Mouse (Mus musculus): ENCODE measurements around the gene Rftn2. TPM values are rescaled to one million over a fixed set of nuclear protein-coding genes. Genes with fewer than 3 reads are reported as not detected.

Rftn2 gene
- 8.2 and 8.7 TPM in 2 replicates for polyA plus RNA-seq (2012; rRNA removed)

GRCm38 (mm10) chr1:55226011-55226857, at the start of gene Rftn2:
Gene Rftn2 (minus strand): TSS chr1:55226782.
- TF ChIP-seq POLR2A (IDR thresholded peaks at IDR 0.05; ENCODE audit: borderline replicate concordance, extremely low read depth, insufficient read depth, insufficient read length, poor library complexity, severe bottlenecking) (no peak), CTCF (IDR thresholded peaks at IDR 0.05; ENCODE audit: borderline replicate concordance, extremely low read depth, insufficient read depth, insufficient read length) (no peak)
- DNase-seq (ENCODE audit: low read depth) = peak; percentile 60

GRCm38 (mm10) chr1:55265447-55265846, 38.9 kb upstream of the Rftn2 start:
- DNase-seq (ENCODE audit: low read depth) = no peak

GRCm38 (mm10) chr1:55264385-55264784, 37.8 kb upstream of the Rftn2 start:
- no peak for DNase-seq (ENCODE audit: low read depth)
- TF ChIP-seq POLR2A (IDR thresholded peaks at IDR 0.05; ENCODE audit: borderline replicate concordance, extremely low read depth, insufficient read depth, insufficient read length, poor library complexity, severe bottlenecking) = no peak

More at GRCm38 (mm10) chr1:55265447-55265846, 38.9 kb upstream of the Rftn2 start:
- TF ChIP-seq CTCF (IDR thresholded peaks at IDR 0.05; ENCODE audit: borderline replicate concordance, extremely low read depth, insufficient read depth, insufficient read length) (no peak), POLR2A (IDR thresholded peaks at IDR 0.05; ENCODE audit: borderline replicate concordance, extremely low read depth, insufficient read depth, insufficient read length, poor library complexity, severe bottlenecking) (no peak)

GRCm38 (mm10) chr1:55246374-55246773, 19.8 kb upstream of the Rftn2 start:
- TF ChIP-seq CTCF (IDR thresholded peaks at IDR 0.05; ENCODE audit: borderline replicate concordance, extremely low read depth, insufficient read depth, insufficient read length) (no peak), POLR2A (IDR thresholded peaks at IDR 0.05; ENCODE audit: borderline replicate concordance, extremely low read depth, insufficient read depth, insufficient read length, poor library complexity, severe bottlenecking) (no peak)
- DNase-seq (ENCODE audit: low read depth) = no peak

- DNase-seq (ENCODE audit: low read depth) = peak; percentile 85
- peak; percentile 68; the same call in 1 of the 2 replicates for TF ChIP-seq CTCF (IDR thresholded peaks at IDR 0.05; ENCODE audit: borderline replicate concordance, extremely low read depth, insufficient read depth, insufficient read length)
- no peak for TF ChIP-seq POLR2A (IDR thresholded peaks at IDR 0.05; ENCODE audit: borderline replicate concordance, extremely low read depth, insufficient read depth, insufficient read length, poor library complexity, severe bottlenecking)
Observed at GRCm38 (mm10) chr1:55239237-55239636, 12.7 kb upstream of the Rftn2 start.

DNA sequence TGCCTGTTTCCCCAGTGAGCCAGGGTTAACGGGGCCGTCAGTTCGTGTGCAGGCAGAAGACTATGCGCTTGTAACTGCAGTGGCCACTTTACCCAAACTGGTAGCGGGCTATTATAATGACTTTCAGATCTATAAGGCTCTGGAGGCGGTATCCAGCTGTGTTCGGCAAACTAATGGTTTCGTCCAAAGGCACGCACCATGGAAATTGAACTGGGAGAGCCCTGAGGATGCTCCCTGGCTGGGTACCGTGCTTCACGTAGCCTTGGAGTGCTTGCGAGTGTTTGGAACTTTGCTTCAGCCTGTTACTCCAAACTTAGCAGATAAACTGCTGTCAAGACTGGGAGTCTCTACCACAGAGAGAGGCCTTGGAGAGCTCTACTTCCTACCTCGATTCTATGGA, 11.9 kb upstream of the Rftn2 start:
- TF ChIP-seq CTCF (IDR thresholded peaks at IDR 0.05; ENCODE audit: borderline replicate concordance, extremely low read depth, insufficient read depth, insufficient read length) = no peak
- TF ChIP-seq POLR2A (IDR thresholded peaks at IDR 0.05; ENCODE audit: borderline replicate concordance, extremely low read depth, insufficient read depth, insufficient read length, poor library complexity, severe bottlenecking) = no peak
- no peak for DNase-seq (ENCODE audit: low read depth)

- TF ChIP-seq POLR2A (IDR thresholded peaks at IDR 0.05; ENCODE audit: borderline replicate concordance, extremely low read depth, insufficient read depth, insufficient read length, poor library complexity, severe bottlenecking) (no peak), CTCF (IDR thresholded peaks at IDR 0.05; ENCODE audit: borderline replicate concordance, extremely low read depth, insufficient read depth, insufficient read length) (no peak)
- peak; percentile 47 for DNase-seq (ENCODE audit: low read depth)
Observed at GRCm38 (mm10) chr1:55237643-55238161, 11.1 kb upstream of the Rftn2 start.

DNA sequence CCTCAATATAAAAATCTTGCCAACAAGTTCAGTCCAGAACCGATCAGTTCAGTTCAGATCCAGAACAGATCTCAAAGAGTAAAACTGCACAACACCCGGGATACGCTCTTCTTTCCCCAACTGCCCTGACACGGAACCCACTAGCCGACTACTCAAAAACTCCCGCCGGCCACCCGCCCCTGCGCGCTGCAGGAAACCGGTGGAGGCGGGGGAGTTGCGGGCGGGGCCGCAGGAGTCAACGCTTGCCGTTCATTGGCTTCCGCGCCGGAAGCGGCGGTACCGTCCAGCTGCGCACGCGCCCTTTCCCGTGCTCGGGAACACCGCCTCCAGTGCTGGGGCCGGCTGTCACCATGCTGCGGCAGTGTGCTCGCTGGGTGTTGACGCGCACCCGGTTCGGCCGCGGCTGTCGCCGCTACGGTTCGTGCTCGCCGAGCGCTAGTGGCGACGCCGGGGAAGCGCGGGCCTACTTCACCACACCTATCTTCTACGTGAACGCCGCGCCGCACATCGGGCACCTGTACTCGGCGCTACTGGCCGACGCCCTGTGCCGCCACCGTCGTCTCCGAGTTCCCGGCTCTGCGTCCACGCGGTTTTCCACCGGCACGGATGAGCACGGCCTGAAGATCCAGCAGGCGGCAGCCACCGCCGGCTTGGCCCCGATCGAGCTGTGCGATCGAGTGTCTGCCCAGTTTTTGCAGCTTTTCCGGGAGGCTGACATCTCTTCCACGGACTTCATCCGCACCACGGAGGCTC, 10.5 kb upstream of the Rftn2 start, which contains the start of gene Mars2:
Gene Mars2, plus strand, starts transcription at position 288 of the 753 bp plus-strand sequence.
- 0 out of 2 replicates have a peak, but pooled peaks have one; percentile 21 for TF ChIP-seq CTCF (IDR thresholded peaks at IDR 0.05; ENCODE audit: borderline replicate concordance, extremely low read depth, insufficient read depth, insufficient read length)
- peak; percentile 94 for TF ChIP-seq POLR2A (IDR thresholded peaks at IDR 0.05; ENCODE audit: borderline replicate concordance, extremely low read depth, insufficient read depth, insufficient read length, poor library complexity, severe bottlenecking)
- peak; percentile 98 for DNase-seq (ENCODE audit: low read depth)

- no peak for DNase-seq (ENCODE audit: low read depth)
- TF ChIP-seq POLR2A (IDR thresholded peaks at IDR 0.05; ENCODE audit: borderline replicate concordance, extremely low read depth, insufficient read depth, insufficient read length, poor library complexity, severe bottlenecking) (no peak), CTCF (IDR thresholded peaks at IDR 0.05; ENCODE audit: borderline replicate concordance, extremely low read depth, insufficient read depth, insufficient read length) (no peak)
Observed at GRCm38 (mm10) chr1:55236487-55236886, 9.9 kb upstream of the Rftn2 start.

GRCm38 (mm10) chr1:55234910-55235520, 8.4 kb upstream of the Rftn2 start:
- TF ChIP-seq POLR2A (IDR thresholded peaks at IDR 0.05; ENCODE audit: borderline replicate concordance, extremely low read depth, insufficient read depth, insufficient read length, poor library complexity, severe bottlenecking) = no peak
- TF ChIP-seq CTCF (IDR thresholded peaks at IDR 0.05; ENCODE audit: borderline replicate concordance, extremely low read depth, insufficient read depth, insufficient read length) = no peak
- DNase-seq (ENCODE audit: low read depth) = no peak
